Mouse (Mus musculus) limb, embryonic 11.5 days (tissue): ENCODE results near the gene Gpat3. TPM values are rescaled to one million over a fixed set of nuclear protein-coding genes. Genes with fewer than 3 reads are reported as not detected.

Experiments
- ATAC-seq: fragments of 200-750 bp; cut with Nextera tagmentation; 2 replicates; pipeline ENCODE4 v1.8.0; 2017; ENCODE audit warnings: low read depth; ENCODE audit not compliant: insufficient number of reproducible peaks, low FRiP score, low TSS enrichment
- DNase-seq: peaks from one replicate; pipeline ENCODE4 v3.0.0-alpha.2; 2015; ENCODE audit warnings: low spot score
- H3K27ac ChIP-seq: fragments of 300-500 bp; sonication (generic); replicated peaks from 2 replicates; pipeline ENCODE4 v1.5.1; 2014; ENCODE audit warnings: low read depth, mild to moderate bottlenecking, low read length
- H3K27me3 ChIP-seq: fragments of 300-500 bp; sonication (generic); 2 replicates; pipeline ENCODE4 v1.6.1; 2014; ENCODE audit warnings: mild to moderate bottlenecking, low read length, mixed read lengths; ENCODE audit not compliant: control insufficient read depth, insufficient read depth
- H3K36me3 ChIP-seq: fragments of 300-500 bp; sonication (generic); 2 replicates; pipeline ENCODE4 v1.6.1; 2014; ENCODE audit warnings: mild to moderate bottlenecking, low read length, moderate library complexity, mixed read lengths; ENCODE audit not compliant: control insufficient read depth, insufficient read depth
- H3K4me1 ChIP-seq: fragments of 300-500 bp; sonication (generic); 2 replicates; pipeline ENCODE4 v1.6.1; 2014; ENCODE audit warnings: low read length, mixed read lengths; ENCODE audit not compliant: control insufficient read depth, insufficient read depth
- H3K4me2 ChIP-seq: fragments of 300-500 bp; sonication (generic); 2 replicates; pipeline ENCODE4 v1.6.1; 2014; ENCODE audit warnings: low read depth, mild to moderate bottlenecking, moderate library complexity; ENCODE audit not compliant: severe bottlenecking
- H3K4me3 ChIP-seq: fragments of 300-500 bp; sonication (generic); 2 replicates; pipeline ENCODE4 v1.5.1; 2014; ENCODE audit warnings: low read depth, low read length
- H3K9ac ChIP-seq: fragments of 300-500 bp; sonication (generic); 2 replicates; pipeline ENCODE4 v1.6.1; 2014; ENCODE audit warnings: mild to moderate bottlenecking, low read length
- H3K9me3 ChIP-seq: fragments of 300-500 bp; sonication (generic); 2 replicates; pipeline ENCODE4 v1.6.1; 2016; ENCODE audit warnings: low read length; ENCODE audit not compliant: control insufficient read depth
- WGBS: fragments of 180-500 bp; shearing (Covaris S2); extraction: QIAGEN DNeasy Blood & Tissue Kit; methylation state at CpG from one replicate; pipeline ENCODE4 v1.1.7; 2014; 5-methylcytosine and 5-hydroxymethylcytosine counted together
- polyA plus RNA-seq: library from polyadenylated mRNA; unstranded; fragments of >200 nt; fragmentation: Nextera tagmentation; extraction: Ambion mirVana; gene quantifications from 2 replicates; pipeline ENCODE4 v1.2.1, GENCODE M21; 2014

The Gpat3 gene
- polyA plus RNA-seq, 1 experiment from 2014 or later = 0.45 TPM

GRCm38 (mm10) chr5:100826531-100826930, 19.0 kb upstream of the Gpat3 start:
- no peaks in the 10 kb centered on the region for H3K9me3 ChIP-seq
- no peak for ATAC-seq
- H3K27ac ChIP-seq = no peak overlapping the region
- no peak for DNase-seq
- H3K4me3 ChIP-seq = no peak overlapping the region
- no peak overlapping the region for H3K4me2 ChIP-seq
- H3K36me3 ChIP-seq = no peaks in the 10 kb centered on the region
- no peaks in the 10 kb centered on the region for H3K4me1 ChIP-seq
- H3K9ac ChIP-seq = no peak overlapping the region
- WGBS = 73% methylated on average over 7 of the region's 7 CpGs
- H3K27me3 ChIP-seq = no peaks in the 10 kb centered on the region

GRCm38 (mm10) chr5:100828701-100829100, 16.8 kb upstream of the Gpat3 start:
- WGBS = 69% methylated on average over 3 of the region's 3 CpGs
- no peaks in the 10 kb centered on the region for H3K27me3 ChIP-seq
- H3K36me3 ChIP-seq = no peaks in the 10 kb centered on the region
- no peak overlapping the region for H3K27ac ChIP-seq
- H3K4me3 ChIP-seq = no peak overlapping the region
- ATAC-seq (no peak), DNase-seq (no peak)
- H3K9ac ChIP-seq = no peak overlapping the region
- no peaks in the 10 kb centered on the region for H3K4me1 ChIP-seq
- no peaks in the 10 kb centered on the region for H3K9me3 ChIP-seq
- no peak overlapping the region for H3K4me2 ChIP-seq

- no peak for DNase-seq
- 86% methylated on average over 3 of the region's 3 CpGs for WGBS
Observed at GRCm38 (mm10) chr5:100832680-100833079, 12.8 kb upstream of the Gpat3 start.

GRCm38 (mm10) chr5:100833841-100834240, 11.7 kb upstream of the Gpat3 start:
- Histone ChIP-seq H3K4me2 (no peak overlapping the region), H3K27me3 (no peaks in the 10 kb centered on the region), H3K9ac (no peak overlapping the region), H3K27ac (no peak overlapping the region), H3K4me3 (no peak overlapping the region), H3K4me1 (no peaks in the 10 kb centered on the region), H3K9me3 (no peaks in the 10 kb centered on the region), H3K36me3 (no peaks in the 10 kb centered on the region)
- no peak for DNase-seq
- no peak for ATAC-seq
- WGBS = 85% methylated on average over 2 of the region's 2 CpGs

More at GRCm38 (mm10) chr5:100832680-100833079, 12.8 kb upstream of the Gpat3 start:
- H3K4me1 ChIP-seq = no peaks in the 10 kb centered on the region
- no peak for ATAC-seq
- H3K4me3 ChIP-seq = no peak overlapping the region
- no peaks in the 10 kb centered on the region for H3K36me3 ChIP-seq
- H3K9me3 ChIP-seq = no peaks in the 10 kb centered on the region
- no peak overlapping the region for H3K9ac ChIP-seq
- H3K27me3 ChIP-seq = no peaks in the 10 kb centered on the region
- H3K4me2 ChIP-seq = no peak overlapping the region
- H3K27ac ChIP-seq = no peak overlapping the region

GRCm38 (mm10) chr5:100835862-100836538, 9.5 kb upstream of the Gpat3 start:
- Histone ChIP-seq H3K27me3 (no peaks in the 10 kb centered on the region), H3K4me1 (no peaks in the 10 kb centered on the region), H3K9ac (no peak overlapping the region), H3K36me3 (no peaks in the 10 kb centered on the region), H3K4me2 (no peak overlapping the region), H3K4me3 (no peak overlapping the region), H3K9me3 (no peaks in the 10 kb centered on the region), H3K27ac (no peak overlapping the region)
- 71% methylated on average over 9 of the region's 9 CpGs for WGBS
- DNase-seq = no peak
- no peak for ATAC-seq

DNA sequence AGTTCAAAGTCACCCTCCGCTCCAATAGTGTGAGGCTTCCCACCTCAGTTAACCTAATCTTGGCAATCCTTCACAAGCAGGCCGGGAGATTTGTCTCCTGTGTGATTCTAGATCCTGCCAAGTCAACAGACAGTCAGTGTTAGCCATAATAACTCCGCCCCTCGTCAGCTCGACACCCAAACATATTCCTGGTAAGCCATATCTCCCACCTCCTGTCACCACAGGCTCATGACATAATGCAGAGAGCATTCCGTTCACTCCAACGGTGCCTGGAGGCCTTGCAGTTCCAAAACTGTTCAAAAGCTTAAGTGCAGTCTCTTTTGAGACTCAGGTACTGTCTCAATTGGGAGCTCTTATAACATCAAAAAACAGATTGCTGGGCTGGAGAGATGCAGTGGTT, 7.6 kb upstream of the Gpat3 start:
- H3K4me3 ChIP-seq = no peak overlapping the region
- no peak overlapping the region for H3K9ac ChIP-seq
- no peak for DNase-seq
- ATAC-seq = no peak
- no peaks in the 10 kb centered on the region for H3K36me3 ChIP-seq
- H3K4me2 ChIP-seq = no peak overlapping the region
- H3K27ac ChIP-seq = no peak overlapping the region
- H3K27me3 ChIP-seq = no peaks in the 10 kb centered on the region
- no peaks in the 10 kb centered on the region for H3K9me3 ChIP-seq
- 82% methylated on average over 7 of the region's 7 CpGs for WGBS
- no peaks in the 10 kb centered on the region for H3K4me1 ChIP-seq

DNA sequence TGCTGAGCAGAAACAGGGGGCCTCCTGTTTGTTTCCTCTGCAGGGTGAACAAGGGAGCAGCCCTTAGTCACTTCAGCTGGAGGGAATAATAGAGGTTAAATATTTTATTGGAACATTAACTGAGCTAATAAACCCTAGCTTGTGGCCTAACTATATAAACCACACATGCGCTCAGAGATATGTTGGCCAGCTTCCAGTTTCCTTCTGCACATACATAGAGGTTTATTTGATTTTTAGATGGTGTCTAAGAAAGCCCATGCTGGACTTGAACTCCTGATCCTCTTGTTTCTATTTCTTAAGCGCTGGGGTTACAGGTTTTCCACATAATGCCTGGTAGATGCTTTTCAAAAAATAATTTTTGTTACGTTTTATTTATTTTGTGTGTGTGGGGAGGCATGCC, 1.0 kb upstream of the Gpat3 start:
- H3K9ac ChIP-seq = no peak overlapping the region
- peaks cover 24% of the 10 kb centered on the region for H3K27me3 ChIP-seq
- no peak for ATAC-seq
- peaks cover 4% of the 10 kb centered on the region; the same call in 1 of the 2 replicates for H3K4me1 ChIP-seq
- H3K4me2 ChIP-seq = no peak overlapping the region
- no peaks in the 10 kb centered on the region for H3K36me3 ChIP-seq
- no peaks in the 10 kb centered on the region for H3K9me3 ChIP-seq
- DNase-seq = no peak
- no peak overlapping the region for H3K4me3 ChIP-seq
- WGBS = 50% methylated on average over 3 of the region's 3 CpGs
- no peak overlapping the region for H3K27ac ChIP-seq

- peak overlapping the region; percentile 53 for H3K9ac ChIP-seq
- ATAC-seq (peak; percentile 74; the same call in 1 of the 2 replicates), DNase-seq (peak; percentile 67)
- peak overlapping the region; percentile 99 for H3K4me2 ChIP-seq
- no peak overlapping the region for H3K27ac ChIP-seq
- no peaks in the 10 kb centered on the region for H3K9me3 ChIP-seq
- H3K4me1 ChIP-seq = peaks cover 4% of the 10 kb centered on the region; the same call in 1 of the 2 replicates
- under 1% methylated on average over 52 of the region's 52 CpGs for WGBS
- peaks cover 24% of the 10 kb centered on the region for H3K27me3 ChIP-seq
- H3K36me3 ChIP-seq = no peaks in the 10 kb centered on the region
- H3K4me3 ChIP-seq = peak overlapping the region; percentile 60
Observed at GRCm38 (mm10) chr5:100845848-100846598, 510 bp downstream of the Gpat3 start.
